Mouse (Mus musculus) brain, adult 10 weeks (tissue): ENCODE measurements around the gene Samm50. TPM values are rescaled to one million over a fixed set of nuclear protein-coding genes. Genes with fewer than 3 reads are reported as not detected.

ENCODE experiments used
- polyA plus RNA-seq: library from polyadenylated mRNA; stranded (reverse); fragments of 350-450 nt; fragmentation: Illumina TruSeq; extraction: RNeasy Lipid Tissue Mini Kit (QIAGEN cat#74804); gene quantifications from one replicate; pipeline ENCODE4 v1.2.3, GENCODE M21; 2015; ENCODE audit warnings: low read depth, low replicate concordance

The Samm50 gene
- 93.8 TPM for polyA plus RNA-seq

DNA sequence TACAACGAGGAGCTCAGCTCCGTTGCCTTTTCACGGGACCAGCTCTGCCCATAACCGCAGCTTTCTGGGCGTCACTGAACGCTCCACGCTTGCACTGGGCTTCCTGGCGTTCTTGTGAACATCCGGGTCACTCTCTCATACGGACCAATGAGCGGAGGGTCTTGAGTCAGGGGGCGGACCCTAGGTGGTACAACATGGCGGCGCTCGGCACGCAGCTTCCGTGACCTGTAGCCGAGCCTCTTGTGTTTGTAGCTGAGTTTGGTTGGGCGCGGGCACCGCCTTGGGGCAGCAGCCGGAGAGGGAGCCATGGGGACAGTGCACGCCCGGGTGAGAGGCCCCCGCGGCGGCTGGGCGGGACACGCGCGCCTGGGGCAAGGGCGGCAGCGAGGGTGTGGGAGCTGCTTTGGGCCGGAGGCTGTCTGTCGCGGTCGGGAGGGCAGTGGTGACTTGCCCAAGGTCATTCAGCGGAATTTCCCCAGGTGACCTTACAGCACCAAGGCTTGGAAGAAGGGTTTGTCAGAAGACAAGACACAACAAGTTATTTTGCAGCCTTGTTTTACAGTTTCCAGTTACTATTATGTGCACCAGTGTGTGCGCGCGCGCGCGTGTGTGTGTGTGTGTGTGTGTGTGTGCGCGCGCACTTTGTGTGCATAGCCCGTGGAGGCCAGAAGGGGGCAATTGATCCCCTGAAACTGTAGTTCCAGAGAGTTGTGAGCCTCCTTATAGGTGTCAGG lies at the start of gene Samm50:
Samm50 (plus strand) TSS at position 184 of the 734 bp plus-strand sequence.

DNA sequence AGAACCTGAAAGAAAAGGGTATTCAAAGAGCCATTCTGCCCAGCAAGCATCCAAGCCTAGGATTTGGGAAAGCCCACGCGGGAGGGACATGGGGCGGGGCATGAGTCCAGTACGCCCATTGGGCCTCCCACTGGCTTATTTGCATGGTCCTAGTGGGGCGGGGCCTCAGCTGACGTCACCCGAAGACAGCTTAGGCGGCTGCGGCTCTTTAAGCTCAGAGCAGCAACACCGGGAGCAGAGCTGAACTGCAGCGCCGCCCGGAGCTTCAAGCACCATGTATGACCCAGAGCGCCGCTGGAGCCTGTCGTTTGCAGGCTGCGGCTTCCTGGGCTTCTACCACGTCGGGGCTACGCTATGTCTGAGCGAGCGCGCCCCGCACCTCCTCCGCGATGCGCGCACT lies 24.4 kb upstream of the Samm50 start, which contains the start of gene Pnpla3:
Pnpla3 (plus strand) TSS at position 238 of the 400 bp plus-strand sequence.

DNA sequence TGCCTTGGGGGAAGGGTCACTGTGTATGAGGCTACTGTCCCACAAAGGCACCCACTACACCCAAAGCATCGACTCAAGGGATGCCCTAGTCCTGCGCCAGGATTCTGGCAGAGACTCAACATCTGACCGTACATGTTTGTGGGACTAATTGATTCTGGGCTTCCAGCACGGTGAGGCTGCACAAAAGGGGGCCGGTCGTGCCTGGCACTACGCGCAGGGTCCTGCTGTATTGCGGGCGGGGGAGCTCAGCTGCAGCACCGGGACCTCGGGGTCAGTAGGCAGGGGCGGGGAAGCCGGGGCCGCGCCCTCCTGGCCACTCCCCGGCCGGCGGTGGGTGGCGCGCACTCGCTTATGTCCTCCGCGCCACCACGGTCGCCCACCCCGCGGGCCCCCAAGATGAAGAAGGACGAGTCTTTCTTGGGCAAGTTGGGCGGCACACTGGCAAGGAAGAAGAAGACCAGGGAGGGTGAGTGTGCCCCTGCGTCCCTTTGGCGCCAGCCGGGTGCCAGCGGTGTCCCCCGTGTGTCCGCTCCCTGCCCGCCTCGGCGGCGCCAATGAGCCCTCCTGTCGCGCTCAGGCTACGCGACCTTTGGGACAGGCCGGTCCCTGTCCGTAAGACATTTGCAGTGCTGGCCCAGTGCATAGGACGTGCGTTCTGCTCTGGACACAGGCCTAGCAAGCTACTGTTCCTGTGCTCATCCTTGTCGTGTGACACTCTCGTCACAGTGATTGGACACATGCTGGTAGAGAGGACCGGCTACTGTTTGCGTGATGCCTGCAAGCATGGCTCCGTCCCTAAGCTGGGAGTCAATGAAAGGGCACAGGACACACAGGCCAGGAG lies 39.9 kb downstream of the Samm50 start, which contains the start of gene Parvb:
Parvb (plus strand) TSS at position 323 of the 841 bp plus-strand sequence.

Other genes with a start within 250 kb of the Samm50 start
- gene Efcab6, start 126.9 kb upstream of the Samm50 start, polyA plus RNA-seq, result 7.1 TPM
- 471 TPM for gene Sult4a1, start 86.5 kb upstream of the Samm50 start, polyA plus RNA-seq
- not detected for gene Pnpla5, start 69.1 kb upstream of the Samm50 start, polyA plus RNA-seq
- 6.8 TPM for gene Pnpla3, start 24.4 kb upstream of the Samm50 start, polyA plus RNA-seq
- 16.0 TPM for gene Parvb, start 39.8 kb downstream of the Samm50 start, polyA plus RNA-seq
- 5.5 TPM for gene Parvg, start 131.8 kb downstream of the Samm50 start, polyA plus RNA-seq